Mouse (Mus musculus) gastrocnemius, postnatal 10 days (tissue): Measurements from ENCODE around the gene Plxna1. TPM values are rescaled to one million over a fixed set of nuclear protein-coding genes. Genes with fewer than 3 reads are reported as not detected.

Experiments
- DNase-seq: peaks from one replicate; pipeline ENCODE4 v3.0.0; 2021; ENCODE audit warnings: mixed read lengths
- total RNA-seq, 2 experiments: library from RNA; stranded (reverse); gene quantifications; 2 replicates each; pipeline ENCODE4 v1.2.3; 2021

The Plxna1 gene
- total RNA-seq, 2 experiments from 2014 or later = 44.1 to 54.4 TPM

DNA sequence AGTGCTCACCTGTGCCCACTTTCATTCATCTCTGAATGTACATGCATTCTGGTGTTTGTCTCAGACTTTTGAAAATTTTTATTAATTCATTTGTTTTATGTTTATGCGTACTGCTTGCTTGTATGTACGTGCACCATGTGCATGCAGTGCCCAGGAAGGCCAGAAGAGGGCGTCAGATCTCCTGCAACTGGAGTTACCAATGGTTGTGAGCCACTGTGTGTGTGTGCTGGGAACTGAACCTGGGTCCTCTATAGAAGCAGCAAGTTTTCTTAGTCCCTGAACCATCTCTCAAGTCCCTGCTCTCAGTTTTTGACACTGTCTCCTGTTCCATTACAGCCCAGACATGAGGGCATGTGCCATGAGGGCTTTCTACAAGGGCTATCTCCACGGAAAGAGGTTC lies 79.3 kb downstream of the Plxna1 start:
- no peak for DNase-seq

DNA sequence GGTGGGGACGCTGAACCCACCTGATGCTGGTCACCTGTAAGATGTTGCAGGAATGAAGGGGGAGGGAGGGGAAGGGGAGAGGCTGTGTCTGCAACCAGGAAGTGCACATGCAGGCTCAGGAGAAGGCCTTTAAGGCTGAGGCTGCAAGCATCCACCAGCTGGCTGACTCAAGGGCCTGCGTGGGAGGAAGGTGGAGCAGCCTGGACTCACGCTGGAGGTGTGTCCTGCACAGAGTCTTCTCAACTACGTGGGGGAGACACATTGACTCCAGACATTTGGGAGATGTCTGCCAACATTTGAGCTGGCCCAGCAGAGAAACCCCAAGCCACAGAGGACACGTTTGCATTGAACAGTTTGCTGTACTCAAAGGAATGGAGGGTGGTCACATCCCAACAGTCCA lies 79.8 kb downstream of the Plxna1 start:
- no peak for DNase-seq

DNA sequence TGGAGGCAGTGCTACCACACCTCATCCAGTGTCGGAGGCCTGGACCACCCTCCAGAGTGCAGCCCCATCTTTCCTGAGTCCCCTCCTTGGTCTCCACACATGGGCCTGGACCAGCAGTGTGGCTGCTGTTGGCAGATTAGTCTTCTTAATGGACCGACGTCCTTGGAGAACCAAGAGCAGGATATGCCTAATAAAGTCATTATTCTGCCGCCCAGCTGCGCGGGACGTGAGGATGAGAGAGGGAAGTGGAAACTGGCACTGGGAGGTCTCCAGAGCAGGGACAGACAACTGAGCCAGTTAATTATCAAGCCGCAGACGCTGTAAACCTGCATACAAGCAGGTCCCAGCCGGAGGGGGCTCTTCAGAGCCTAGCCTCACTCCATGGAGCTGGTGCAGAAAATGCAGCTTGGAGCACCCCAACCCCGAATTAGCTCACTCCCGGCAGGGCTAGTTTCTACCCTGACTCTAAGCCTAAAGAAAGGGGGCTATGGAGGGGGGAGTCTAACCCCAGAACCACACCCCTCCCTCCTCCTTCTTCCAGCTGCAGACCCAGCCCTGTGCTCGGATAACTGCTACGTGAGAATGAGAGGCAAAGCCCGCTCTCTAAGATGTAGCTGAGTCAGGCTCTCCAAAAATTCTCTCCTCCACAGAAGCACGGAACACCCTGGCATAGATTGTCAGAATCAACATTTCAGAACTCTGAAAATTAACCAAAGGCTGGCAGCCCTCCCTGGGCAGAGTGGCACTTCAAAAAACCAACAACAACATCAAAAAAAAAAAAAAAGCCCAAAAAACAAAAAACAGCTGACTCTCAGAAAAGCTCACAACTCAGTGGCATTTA lies 80.7 kb downstream of the Plxna1 start:
- DNase-seq = no peak

DNA sequence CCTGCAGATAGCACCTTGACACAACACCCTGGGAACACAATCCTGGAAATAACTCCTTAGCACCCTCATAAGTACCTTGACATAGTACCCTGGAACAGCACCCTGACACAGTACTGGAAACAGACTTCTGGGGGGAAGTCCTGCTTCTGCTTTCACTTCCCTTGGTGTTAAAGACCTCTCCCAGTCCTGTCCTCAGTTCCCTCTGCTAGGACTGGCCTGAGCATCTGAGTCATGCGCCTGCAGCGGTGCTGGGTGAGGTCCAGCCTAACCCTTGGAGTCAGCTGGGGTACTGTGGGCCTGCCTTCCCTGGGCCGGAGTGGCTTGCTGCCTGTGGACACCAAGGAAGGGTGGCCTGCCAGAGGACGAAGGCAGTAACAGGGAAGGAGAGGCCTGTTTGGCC lies 81.9 kb downstream of the Plxna1 start:
- DNase-seq = peak; percentile 27

DNA sequence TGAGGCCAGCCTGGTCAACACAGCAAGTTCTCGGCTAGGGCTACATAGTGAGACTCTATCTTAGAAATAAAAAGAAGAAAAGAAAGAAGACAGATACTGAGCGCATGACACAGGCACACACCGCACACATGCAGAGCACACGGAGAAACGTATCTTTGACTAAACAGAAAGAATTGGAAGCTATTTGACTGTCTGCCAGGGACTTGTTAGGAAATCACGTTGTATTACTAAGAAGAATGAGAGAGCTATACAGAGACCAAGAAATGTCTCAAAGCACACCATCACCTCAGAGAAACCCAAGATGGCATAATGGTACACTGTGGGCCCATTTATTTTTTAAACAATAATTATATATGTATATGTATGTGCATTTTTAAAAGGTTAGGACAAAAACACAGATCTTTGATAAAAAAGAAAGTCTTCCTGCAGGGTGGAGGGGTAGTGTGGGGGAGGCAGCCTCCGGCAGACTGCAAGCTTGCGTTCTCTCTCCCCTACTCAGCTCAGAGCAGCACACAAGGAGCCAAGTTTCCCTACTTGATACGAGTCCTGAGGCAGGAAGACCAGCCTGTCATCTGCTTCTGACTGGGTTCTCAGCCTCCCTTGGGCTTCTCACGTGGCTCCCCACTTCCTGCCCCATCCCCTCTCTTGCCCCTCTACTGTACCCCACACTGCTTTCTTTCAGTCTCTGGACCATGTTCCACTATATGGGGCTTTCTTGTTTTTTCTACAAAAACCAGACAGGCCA lies 90.5 kb downstream of the Plxna1 start:
- no peak for DNase-seq

DNA sequence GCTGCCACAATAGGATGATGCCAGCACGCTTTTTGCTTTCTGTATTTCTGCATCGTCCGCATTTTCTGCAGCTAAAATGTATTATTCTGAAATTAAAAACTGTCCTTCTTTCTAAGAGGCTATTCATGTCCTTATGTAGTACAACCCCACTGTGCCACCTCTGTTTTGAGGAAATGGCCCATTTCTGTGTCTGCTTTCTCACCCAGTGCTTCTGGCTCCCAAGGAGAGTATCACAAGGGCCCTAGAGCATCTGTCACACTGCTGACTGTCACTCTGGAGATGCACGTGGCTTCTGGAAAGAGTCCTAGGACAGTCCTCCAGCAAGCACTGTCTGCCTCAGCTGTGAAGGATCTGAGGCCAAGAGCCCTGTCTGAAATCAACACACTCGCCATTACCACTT lies 95.2 kb downstream of the Plxna1 start:
- no peak for DNase-seq

Other genes with a start within 250 kb of the Plxna1 start
- 1 to 10 TPM; 5.3 to 5.7 TPM for gene Chchd6, start 233.0 kb upstream of the Plxna1 start, total RNA-seq